Mouse (Mus musculus): ENCODE data around the gene Rhox10.
"Not testable (repeated sequence)": the region's sequence is repeated elsewhere in the genome, so short reads cannot be mapped to it uniquely, and the experiment has no call there.

Gene Rhox10

DNA sequence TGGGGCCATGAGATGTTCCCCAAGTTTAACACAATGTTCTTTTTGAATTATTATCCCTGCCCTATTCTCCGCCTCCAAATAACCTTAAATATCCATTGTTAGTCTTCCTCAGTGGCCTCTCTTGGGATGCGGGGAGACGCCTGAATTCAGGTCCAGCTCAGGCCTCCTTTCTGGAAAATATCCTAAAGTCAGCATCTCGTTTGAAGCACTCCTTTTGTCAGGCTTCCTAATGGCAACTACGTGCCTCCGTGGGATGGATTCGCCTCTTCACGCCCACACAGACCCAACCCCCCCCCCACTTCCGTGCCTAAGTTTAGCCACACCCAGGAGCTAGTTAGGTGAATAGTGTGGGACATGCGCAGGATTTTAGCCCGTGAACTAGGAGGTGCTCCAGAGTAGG is at the start of gene Rhox10:
Rhox10 (plus strand) TSS at position 301 of the 400 bp plus-strand sequence.
- DNase-seq (ENCODE audit: low spot score) = no peak

DNA sequence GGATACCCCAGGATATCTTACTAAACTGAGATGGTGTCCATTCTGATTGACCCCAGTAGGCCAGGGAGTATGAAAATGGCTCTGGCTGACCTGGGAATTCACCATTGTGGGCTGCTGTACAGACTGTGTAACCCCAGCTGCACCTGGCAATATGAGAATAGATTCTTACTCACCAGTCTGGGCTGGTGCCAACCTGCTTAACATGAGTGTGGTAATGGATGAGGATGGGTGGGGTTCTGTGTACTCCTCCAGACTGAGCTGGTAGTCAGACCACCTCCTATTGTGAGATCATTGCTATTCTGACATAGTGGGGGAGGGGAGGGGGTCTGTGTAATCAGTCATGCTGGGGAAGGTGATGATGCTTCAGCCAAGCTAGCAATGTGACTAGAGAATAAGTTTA is 47.7 kb upstream of the Rhox10 start, which contains the start of gene Btg1-ps1:
Btg1-ps1 (minus strand) TSS at position 219 of the 400 bp plus-strand sequence.
- not testable (repeated sequence) for DNase-seq (ENCODE audit: low spot score)

DNA sequence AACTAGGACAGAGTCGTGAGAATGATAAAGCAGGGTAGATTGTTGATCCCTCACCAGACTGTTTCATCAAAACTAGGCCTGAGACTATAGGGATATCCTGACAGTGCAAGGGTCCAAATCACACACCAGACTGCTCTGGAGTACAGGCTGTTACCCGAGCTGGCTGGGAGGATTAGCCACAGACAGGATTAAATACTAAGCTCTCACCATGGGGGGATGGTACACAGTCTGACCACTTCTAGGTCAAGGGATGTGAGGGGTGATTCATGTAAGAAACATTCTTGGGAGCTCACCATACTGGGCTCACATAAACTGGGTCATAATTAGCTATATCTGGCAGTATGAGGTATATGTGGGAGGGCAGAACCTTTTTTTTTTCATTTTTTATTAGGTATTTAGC is 32.4 kb upstream of the Rhox10 start:
- DNase-seq (ENCODE audit: low spot score) = no peak

DNA sequence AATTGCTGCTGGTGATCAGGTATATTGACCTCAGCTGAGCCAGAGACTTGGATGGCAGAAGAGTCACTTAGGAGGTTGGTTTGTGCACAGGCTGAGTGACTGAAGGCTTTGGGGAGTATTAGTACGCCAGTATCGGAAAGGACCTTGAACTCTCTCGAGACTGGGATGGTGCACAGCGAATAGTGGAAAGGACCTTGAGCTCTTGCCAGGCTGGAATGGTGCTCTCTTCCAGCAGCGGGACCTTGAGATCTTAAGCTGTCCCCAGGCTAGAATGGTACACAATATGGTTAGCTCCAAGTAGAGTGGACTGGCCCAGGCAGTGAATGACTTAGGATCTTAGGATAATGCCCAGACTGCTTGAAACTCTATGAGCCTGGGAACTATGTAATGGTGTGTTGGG is 26.6 kb upstream of the Rhox10 start:
- DNase-seq (ENCODE audit: low spot score) = no peak

DNA sequence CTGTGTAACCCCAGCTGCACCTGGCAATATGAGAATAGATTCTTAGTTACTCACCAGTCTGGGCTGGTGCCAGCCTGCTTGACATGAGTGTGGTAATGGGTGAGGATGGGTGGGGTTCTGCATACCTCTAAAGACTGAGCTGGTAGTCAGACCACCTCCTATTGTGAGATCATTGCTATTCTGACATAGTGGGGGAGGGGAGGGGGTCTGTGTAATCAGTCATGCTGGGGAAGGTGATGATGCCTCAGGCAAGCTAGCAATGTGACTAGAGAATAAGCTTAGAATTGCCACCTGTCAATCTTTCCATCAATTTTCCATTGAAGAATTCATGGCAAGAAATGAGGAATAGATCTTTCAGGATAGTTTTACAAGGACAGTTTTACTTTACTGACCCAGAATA is 23.3 kb upstream of the Rhox10 start, which contains the start of gene Btg1-ps2:
Btg1-ps2 (minus strand) TSS at position 101 of the 400 bp plus-strand sequence.
- not testable (repeated sequence) for DNase-seq (ENCODE audit: low spot score)

DNA sequence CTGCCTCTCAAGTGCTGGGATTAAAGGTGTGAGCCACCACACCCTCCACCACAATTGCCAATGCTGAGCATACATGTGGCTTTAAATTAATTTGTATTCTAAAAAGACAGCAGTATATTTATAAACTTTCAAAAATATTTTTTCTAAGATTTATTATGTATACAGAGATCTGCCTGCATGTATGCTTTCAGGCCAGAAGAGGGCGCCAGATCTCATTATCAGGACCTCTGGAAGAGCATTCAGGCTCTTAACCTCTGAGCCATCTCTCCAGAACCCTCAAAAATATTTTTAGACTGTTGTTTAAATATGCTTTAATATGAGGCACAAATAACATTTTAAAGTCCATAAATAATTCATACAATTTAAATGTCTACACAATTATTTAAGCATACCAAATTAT is 4.7 kb upstream of the Rhox10 start:
- no peak for DNase-seq (ENCODE audit: low spot score)

DNA sequence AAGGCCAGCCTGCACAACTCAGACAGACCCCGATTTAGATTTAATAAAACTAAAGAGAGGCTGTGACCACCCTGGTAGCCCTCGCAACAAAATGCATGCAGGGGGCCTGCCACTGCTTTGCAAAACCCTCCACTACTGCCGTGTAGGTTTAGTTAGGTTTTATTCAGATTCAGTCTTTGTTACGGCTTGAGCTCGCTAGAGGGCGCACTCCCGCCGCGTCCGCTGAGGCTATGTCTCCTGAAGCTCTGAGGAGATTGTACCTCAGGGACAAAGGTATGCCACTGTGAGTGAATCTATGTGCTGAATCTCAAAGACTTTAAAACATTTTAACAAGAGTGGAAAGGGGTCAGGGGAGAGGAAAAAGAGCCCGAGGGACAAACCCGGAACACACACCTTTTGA is 18.0 kb downstream of the Rhox10 start:
- DNase-seq (ENCODE audit: low spot score) = no peak

DNA sequence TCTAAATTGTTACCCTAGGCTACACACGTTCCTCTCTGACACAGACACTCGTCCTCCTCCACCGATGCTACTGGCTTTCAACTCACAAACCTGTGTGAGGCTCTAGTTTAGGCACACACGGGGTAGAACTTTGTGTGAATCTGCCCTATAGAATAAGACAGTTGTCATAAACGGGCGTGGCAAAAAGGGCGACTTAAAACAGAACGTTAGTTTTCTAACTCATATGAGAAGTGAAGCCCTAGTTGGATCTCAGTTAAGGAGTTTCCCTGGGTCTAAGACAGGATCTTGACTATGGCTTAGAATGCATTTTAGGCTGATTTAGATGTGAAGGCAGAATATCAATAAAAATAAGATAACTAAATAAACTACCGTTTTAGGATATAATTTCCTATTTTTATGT is 18.8 kb downstream of the Rhox10 start, which contains the start of gene Rhox11:
Rhox11 (minus strand) TSS at position 101 of the 400 bp plus-strand sequence.
- DNase-seq (ENCODE audit: low spot score) = no peak

DNA sequence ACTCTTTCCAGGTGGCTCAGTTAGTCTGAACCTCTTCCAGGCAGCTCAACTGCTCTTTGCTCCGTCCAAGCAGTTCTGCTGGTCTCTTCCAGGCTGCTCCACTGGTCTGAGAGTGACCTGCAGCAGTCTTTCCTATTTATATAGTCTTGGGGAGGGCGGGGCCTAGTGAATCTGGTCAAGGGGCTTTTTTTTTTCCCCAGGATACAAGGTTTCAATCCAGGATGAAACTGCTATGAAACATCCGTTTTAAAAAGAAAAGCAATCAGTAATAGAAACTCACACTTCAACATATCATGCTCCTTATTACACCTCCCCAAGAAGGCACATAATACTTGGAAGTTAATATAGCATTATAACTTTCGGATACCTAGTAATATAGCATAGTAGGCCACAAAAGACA is 44.5 kb downstream of the Rhox10 start, which contains the start of gene Rhox12:
Rhox12 (minus strand) TSS at position 101 of the 400 bp plus-strand sequence.
- DNase-seq (ENCODE audit: low spot score) = no peak

DNA sequence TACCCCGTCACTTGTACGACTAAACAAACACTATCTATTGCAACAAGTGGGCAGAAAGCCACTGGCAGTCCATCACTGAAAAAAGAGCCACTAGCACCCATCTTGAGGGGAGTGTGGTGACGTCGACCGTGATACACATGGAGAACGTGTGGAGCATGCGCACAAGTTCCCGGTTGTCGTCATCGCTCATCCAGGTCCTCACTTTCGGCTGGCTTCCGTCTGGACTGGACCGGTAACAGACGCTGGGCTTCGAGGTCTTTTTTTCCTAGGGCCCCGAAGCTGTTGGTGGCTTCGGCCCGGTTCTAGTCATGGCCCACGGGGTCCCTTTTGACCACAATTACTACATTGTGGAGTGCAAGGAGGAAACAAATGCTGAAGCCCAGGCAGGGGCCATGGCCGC is 54.7 kb downstream of the Rhox10 start, which contains the start of gene Rhox13:
Rhox13 (plus strand) TSS at position 238 of the 400 bp plus-strand sequence.
- no peak for DNase-seq (ENCODE audit: low spot score)
